Mouse (Mus musculus) myocyte (in vitro differentiated cells): ENCODE data around the gene Dok7.

ENCODE experiments used
- E2F4 ChIP-seq: IDR thresholded peaks from one replicate; pipeline ENCODE4 v1.6.1; 2011; ENCODE audit warnings: mild to moderate bottlenecking, control low read depth, moderate library complexity; ENCODE audit not compliant: insufficient read depth
- MAX ChIP-seq: IDR thresholded peaks from one replicate; pipeline ENCODE4 v1.6.1; 2011; ENCODE audit warnings: low read depth, mild to moderate bottlenecking, control low read depth
- POLR2A ChIP-seq: IDR thresholded peaks from one replicate; pipeline ENCODE4 v1.6.1; 2011; ENCODE audit warnings: low read depth, mild to moderate bottlenecking, control low read depth, moderate library complexity; ENCODE audit not compliant: insufficient read length
- POLR2AphosphoS2 ChIP-seq: IDR thresholded peaks from one replicate; pipeline ENCODE4 v1.6.1; 2011; ENCODE audit warnings: low read depth, control low read depth; ENCODE audit not compliant: insufficient read length
- TCF12 ChIP-seq: IDR thresholded peaks from one replicate; pipeline ENCODE4 v1.6.1; 2011; ENCODE audit warnings: mild to moderate bottlenecking, control low read depth; ENCODE audit not compliant: poor library complexity, insufficient read depth, severe bottlenecking
- USF1 ChIP-seq: IDR thresholded peaks from one replicate; pipeline ENCODE4 v1.6.1; 2011; ENCODE audit warnings: low read depth, mild to moderate bottlenecking, control low read depth, moderate library complexity

DNA sequence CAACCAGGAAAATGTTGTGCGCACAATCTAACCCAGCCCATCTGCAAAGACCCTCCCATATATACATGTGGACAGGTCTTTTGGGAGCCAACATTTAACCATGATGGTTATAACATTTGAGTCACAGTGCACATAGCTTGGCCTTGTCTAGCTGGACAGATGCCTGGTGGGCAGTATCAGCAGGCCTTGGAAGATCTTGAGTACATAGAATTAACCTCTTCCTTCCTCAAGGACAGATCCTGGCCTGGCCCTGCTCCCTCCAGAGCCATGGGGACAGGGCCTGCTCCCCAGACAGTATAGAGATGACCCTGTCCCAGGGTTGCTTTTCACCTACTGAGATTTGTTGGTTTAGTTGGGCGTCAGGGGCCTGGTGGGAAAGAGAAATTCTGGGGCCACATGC, 13.3 kb downstream of the Dok7 start:
- TF ChIP-seq POLR2AphosphoS2 (no peak), POLR2A (no peak), E2F4 (no peak), TCF12 (no peak), MAX (no peak), USF1 (no peak)
